1 mouse cellular context compared by ENCODE assay signal in the genomic region with DNA sequence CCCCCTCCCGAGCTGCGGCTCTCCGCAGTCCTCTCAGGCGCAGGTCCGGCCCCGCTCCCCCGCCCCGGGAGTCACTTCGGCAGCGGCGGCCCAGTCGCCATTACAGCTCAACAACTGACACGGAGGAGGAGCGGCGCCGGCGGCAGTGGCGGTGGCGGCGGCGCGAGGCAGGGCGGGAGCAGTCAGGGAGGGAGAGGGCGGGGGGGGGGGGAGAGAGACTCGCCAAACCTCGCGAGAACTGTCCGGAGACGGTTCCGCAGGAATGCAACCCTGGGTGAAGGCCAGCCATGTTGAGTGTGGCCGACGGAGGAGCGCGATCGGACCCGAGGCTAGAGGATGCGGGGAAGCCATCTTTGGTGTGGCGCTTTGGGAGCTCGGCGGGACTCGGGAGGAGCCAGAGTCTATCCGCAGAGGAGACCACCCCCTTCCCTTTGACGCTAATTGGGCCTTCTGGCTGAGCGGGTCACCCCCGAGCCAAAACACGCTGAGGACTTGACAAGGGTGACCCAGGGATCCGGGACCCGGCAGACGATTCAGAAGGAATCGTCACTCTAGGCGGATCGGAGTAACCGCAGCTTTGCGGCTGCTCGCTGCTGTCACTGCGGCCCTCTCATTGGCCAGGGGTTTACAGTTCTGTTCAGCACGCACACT.
TF ChIP-seq lines count a peak whose summit lies in the region.

A gene (minus strand): TSS at position 188 of the 651 bp plus-strand sequence.

TF ChIP-seq in CH12.LX, 34 proteins besides CTCF, POLR2A, EP300 and RAD21 (continued from another document):
- TF ChIP-seq MEF2A (IDR thresholded peaks at IDR 0.05; ENCODE audit: borderline replicate concordance, low read depth, low read length) = peak; percentile 60; the same call in 1 of the 2 replicates
- peak; percentile 98 for TF ChIP-seq CHD2 (IDR thresholded peaks at IDR 0.05; ENCODE audit: low read length)
- no peak for TF ChIP-seq SMC3 (IDR thresholded peaks at IDR 0.05; ENCODE audit: low read depth, low read length)
- TF ChIP-seq NELFE (IDR thresholded peaks at IDR 0.05; ENCODE audit: low read depth, low read length) = peak; percentile 76; the same call in 1 of the 2 replicates
- TF ChIP-seq HCFC1 (IDR thresholded peaks at IDR 0.05; ENCODE audit: low read depth, low read length) = peak; percentile 88
